Mouse (Mus musculus): ENCODE results near the gene Rgl3.

The Rgl3 gene

GRCm38 (mm10) chr9:21978398-21979128, 10.7 kb downstream of the Rgl3 start:
- DNase-seq (ENCODE audit: low spot score): no peak

- DNase-seq (ENCODE audit: low spot score): no peak
These were observed 11.3 kb downstream of the Rgl3 start for GRCm38 (mm10) chr9:21977972-21978371.

GRCm38 (mm10) chr9:21977331-21977730, 11.9 kb downstream of the Rgl3 start:
- DNase-seq (ENCODE audit: low spot score): no peak

GRCm38 (mm10) chr9:21976626-21977175, 12.5 kb downstream of the Rgl3 start:
- DNase-seq (ENCODE audit: low spot score): no peak

GRCm38 (mm10) chr9:21969304-21969703, 19.9 kb downstream of the Rgl3 start:
- DNase-seq (ENCODE audit: low spot score): no peak

GRCm38 (mm10) chr9:21968883-21969282, 20.4 kb downstream of the Rgl3 start:
- no peak for DNase-seq (ENCODE audit: low spot score)

- DNase-seq (ENCODE audit: low spot score): no peak
These were observed 25.8 kb downstream of the Rgl3 start, which contains the start of gene Epor for GRCm38 (mm10) chr9:21963417-21963816. TSS of gene Epor (minus strand) at chr9:21963506.

GRCm38 (mm10) chr9:21962416-21963059, 26.7 kb downstream of the Rgl3 start:
- DNase-seq (ENCODE audit: low spot score): peak; percentile 56

- DNase-seq (ENCODE audit: low spot score): no peak
These were observed 27.2 kb downstream of the Rgl3 start for GRCm38 (mm10) chr9:21962010-21962409.

GRCm38 (mm10) chr9:21961366-21961980, 27.8 kb downstream of the Rgl3 start:
- no peak for DNase-seq (ENCODE audit: low spot score)

- peak; percentile 29 for DNase-seq (ENCODE audit: low spot score)
These were observed 28.6 kb downstream of the Rgl3 start for GRCm38 (mm10) chr9:21960558-21961208.

GRCm38 (mm10) chr9:21960135-21960534, 29.1 kb downstream of the Rgl3 start:
- DNase-seq (ENCODE audit: low spot score): no peak

GRCm38 (mm10) chr9:21959244-21959643, 30.0 kb downstream of the Rgl3 start:
- DNase-seq (ENCODE audit: low spot score): no peak

GRCm38 (mm10) chr9:21958372-21958771, 30.9 kb downstream of the Rgl3 start:
- DNase-seq (ENCODE audit: low spot score): no peak

- peak; percentile 99 for DNase-seq (ENCODE audit: low spot score)
These were observed 33.5 kb downstream of the Rgl3 start, which contains the start of gene Swsap1 for GRCm38 (mm10) chr9:21955570-21956281. TSS of gene Swsap1 (plus strand) at chr9:21955755.

GRCm38 (mm10) chr9:21955225-21955569, 34.0 kb downstream of the Rgl3 start:
- no peak for DNase-seq (ENCODE audit: low spot score)

GRCm38 (mm10) chr9:21954635-21955034, 34.6 kb downstream of the Rgl3 start:
- DNase-seq (ENCODE audit: low spot score): no peak

GRCm38 (mm10) chr9:21953600-21953999, 35.6 kb downstream of the Rgl3 start:
- DNase-seq (ENCODE audit: low spot score): no peak

- no peak for DNase-seq (ENCODE audit: low spot score)
These were observed 37.3 kb downstream of the Rgl3 start for GRCm38 (mm10) chr9:21951977-21952376.

- peak; percentile 49 for DNase-seq (ENCODE audit: low spot score)
These were observed 38.9 kb downstream of the Rgl3 start for GRCm38 (mm10) chr9:21950322-21950721.

- no peak for DNase-seq (ENCODE audit: low spot score)
These were observed 40.5 kb downstream of the Rgl3 start for GRCm38 (mm10) chr9:21948790-21949189.

- DNase-seq (ENCODE audit: low spot score): no peak
These were observed 41.1 kb downstream of the Rgl3 start for GRCm38 (mm10) chr9:21948146-21948545.
